ENCODE assay signal across 8 mouse cellular contexts in the genomic region with DNA sequence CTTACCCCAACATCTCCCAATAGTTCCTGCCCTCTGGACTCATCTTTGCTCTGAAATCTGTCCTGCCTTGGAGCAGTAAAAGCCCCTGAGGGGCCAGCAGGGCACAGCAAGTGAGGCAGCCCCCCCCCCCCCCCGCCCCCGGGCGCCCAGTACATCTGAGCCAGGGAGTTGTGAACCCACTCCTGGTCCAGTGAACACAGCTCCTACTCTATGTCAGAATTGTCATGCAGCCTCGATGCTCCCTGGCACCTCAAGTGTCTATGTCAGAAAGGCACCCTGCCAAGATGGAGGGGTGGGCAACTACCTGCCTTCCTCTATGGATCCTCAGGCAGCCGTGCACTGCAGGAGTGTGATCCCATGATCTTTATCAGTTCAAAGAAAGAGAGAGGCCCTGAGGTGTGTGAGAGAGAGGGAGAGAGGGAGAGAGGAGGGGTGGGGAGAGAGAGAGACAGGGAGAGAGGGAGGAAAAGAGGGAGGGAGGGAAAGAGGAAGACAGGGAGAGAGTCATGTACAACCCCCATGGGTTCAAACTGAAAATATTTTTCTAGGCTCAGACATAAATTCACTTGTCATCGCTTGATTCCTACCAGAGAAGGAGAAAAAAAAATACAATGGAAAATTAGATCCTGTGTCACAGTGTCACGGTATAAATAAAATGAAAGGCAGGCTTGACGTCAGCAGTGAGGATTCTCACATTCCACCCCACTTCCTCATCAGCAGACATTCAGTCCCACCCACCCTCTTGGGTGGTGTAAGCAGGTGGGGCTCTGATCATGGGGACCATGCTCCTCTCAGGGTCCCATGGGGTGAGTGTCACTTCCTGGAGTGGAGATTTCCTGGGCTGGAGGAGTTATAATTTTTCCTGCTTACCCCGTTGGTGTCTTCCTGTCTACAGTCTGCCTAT. TPM values are rescaled to one million over a fixed set of nuclear protein-coding genes. Genes with fewer than 3 reads are reported as not detected.
DNase-seq lines count a peak whose midpoint lies in the region; ATAC-seq lines count a peak whose summit lies in the region.

No protein-coding gene starts in this region.

- ATAC-seq in lung, embryonic 16.5 days (ENCODE audit: low read depth) = 0 out of 2 replicates have a peak, but pooled peaks have one; percentile 23
- peak; percentile 54; the same call in 1 of the 2 replicates for ATAC-seq in heart, embryonic 14.5 days (ENCODE audit: insufficient number of reproducible peaks, insufficient read depth, low FRiP score, low read depth)
- peak; percentile 73 for ATAC-seq in kidney, embryonic 14.5 days (ENCODE audit: low FRiP score, low TSS enrichment)

- H3K4me3 ChIP-seq in lung, embryonic 16.5 days (ENCODE audit: low read length) = no peak overlapping the region
- no peak overlapping the region for H3K4me3 ChIP-seq in heart, embryonic 14.5 days (ENCODE audit: control insufficient read depth in 1 of 2, insufficient read depth in 1 of 2, low read depth in 1 of 2, low read length in 2 of 2)
- no peak overlapping the region for H3K4me3 ChIP-seq in kidney, embryonic 14.5 days (ENCODE audit: low read length)

- no peaks in the 10 kb centered on the region for H3K9me3 ChIP-seq in lung, embryonic 16.5 days (ENCODE audit: control insufficient read depth, low read length)
- no peaks in the 10 kb centered on the region for H3K9me3 ChIP-seq in heart, embryonic 14.5 days (ENCODE audit: control insufficient read depth, low read length)
- H3K9me3 ChIP-seq in kidney, embryonic 14.5 days (ENCODE audit: control insufficient read depth, low read length) = no peaks in the 10 kb centered on the region

- no peak for DNase-seq in lung, postnatal 25 days (ENCODE audit: low spot score)
- DNase-seq in skeletal muscle tissue, adult 2 months (ENCODE audit: low read depth, low spot score) = peak; percentile 43
- no peak for DNase-seq in cerebellum, adult 11-12 months
- DNase-seq in natural killer cell, adult 2 months (ENCODE audit: low spot score in 2 of 2) = no peak
- no peak for DNase-seq in cerebellum, adult 9-10 months

- no peaks in the 10 kb centered on the region for H3K27me3 ChIP-seq in lung, embryonic 16.5 days (ENCODE audit: control insufficient read depth, insufficient read depth, low read depth, low read length)
- H3K27me3 ChIP-seq in heart, embryonic 14.5 days (ENCODE audit: control insufficient read depth, insufficient read depth, low read length) = no peaks in the 10 kb centered on the region
- H3K27me3 ChIP-seq in kidney, embryonic 14.5 days (ENCODE audit: control insufficient read depth, insufficient read depth, low read length) = no peaks in the 10 kb centered on the region

- 46% methylated on average over 9 of the region's 9 CpGs for WGBS in lung, embryonic 16.5 days
- 55% methylated on average over 9 of the region's 9 CpGs for WGBS in heart, embryonic 14.5 days
- WGBS in kidney, embryonic 14.5 days = 39% methylated on average over 9 of the region's 9 CpGs

- H3K36me3 ChIP-seq in lung, embryonic 16.5 days (ENCODE audit: control insufficient read depth, insufficient read depth, low read length) = no peaks in the 10 kb centered on the region
- no peaks in the 10 kb centered on the region for H3K36me3 ChIP-seq in heart, embryonic 14.5 days (ENCODE audit: control insufficient read depth, insufficient read depth, low read length)
- no peaks in the 10 kb centered on the region for H3K36me3 ChIP-seq in kidney, embryonic 14.5 days (ENCODE audit: control insufficient read depth, insufficient read depth, low read length)

- H3K27ac ChIP-seq in lung, embryonic 16.5 days (ENCODE audit: low read length) = no peak overlapping the region
- no peak overlapping the region for H3K27ac ChIP-seq in heart, embryonic 14.5 days (replicated peaks in 1 of 2; ENCODE audit: control insufficient read depth in 1 of 2, insufficient read depth in 1 of 2, low read depth in 2 of 2, low read length in 2 of 2)
- no peak overlapping the region for H3K27ac ChIP-seq in kidney, embryonic 14.5 days (ENCODE audit: low read depth, low read length)

- H3K9ac ChIP-seq in lung, embryonic 16.5 days (ENCODE audit: low read length) = no peak overlapping the region
- no peak overlapping the region for H3K9ac ChIP-seq in heart, embryonic 14.5 days (ENCODE audit: low read length)
- H3K9ac ChIP-seq in kidney, embryonic 14.5 days (ENCODE audit: low read depth, low read length) = no peak overlapping the region

- no peaks in the 10 kb centered on the region for H3K4me1 ChIP-seq in lung, embryonic 16.5 days (replicated peaks; ENCODE audit: control insufficient read depth, insufficient read depth, low read length)
- peaks cover 0 to 4% of the 10 kb centered on the region in 2 experiments; a peak in 3 of 4 replicates for H3K4me1 ChIP-seq in heart, embryonic 14.5 days (ENCODE audit: control insufficient read depth in 2 of 2, insufficient read depth in 2 of 2, low read length in 2 of 2)
- H3K4me1 ChIP-seq in kidney, embryonic 14.5 days (ENCODE audit: control insufficient read depth, insufficient read depth, low read length) = peaks cover 16% of the 10 kb centered on the region

- H3K4me2 ChIP-seq in lung, embryonic 16.5 days (ENCODE audit: low read depth, low read length) = no peak overlapping the region
- H3K4me2 ChIP-seq in heart, embryonic 14.5 days (ENCODE audit: low read length) = no peak overlapping the region
- no peak overlapping the region for H3K4me2 ChIP-seq in kidney, embryonic 14.5 days (replicated peaks; ENCODE audit: low read depth, low read length)

RNA-seq across cellular contexts. Expression of gene Pde8b, which starts 11.0 kb away (rescaled TPM):
- 8.0 and 9.4 TPM in 2 replicates for polyA plus RNA-seq in lung, embryonic 16.5 days (2015; fragmentation: Nextera tagmentation; extraction: Ambion mirVana)
- polyA plus RNA-seq in heart, embryonic 14.5 days (2014; fragmentation: Nextera tagmentation; extraction: Ambion mirVana) = 0.93 and 0.99 TPM in 2 replicates
- 7.1 and 9.5 TPM in 2 replicates for polyA plus RNA-seq in kidney, embryonic 14.5 days (2014; fragmentation: Nextera tagmentation; extraction: Ambion mirVana)

Comparison
In these comparisons a context has a peak if more than half of its experiments do, and no peak if none do; other contexts are left out.
1. ATAC-seq: peak in every context shown above with its lines; median percentile 73 in kidney, embryonic 14.5 days; 54 in heart, embryonic 14.5 days; 23 in lung, embryonic 16.5 days.